Mouse (Mus musculus) liver, adult 2 months (tissue): ENCODE results near the gene Mosmo.

Experiments
- CTCF ChIP-seq: fragments of 200-500 bp; IDR thresholded peaks from 2 replicates; pipeline ENCODE4 v1.5.1; 2011; ENCODE audit warnings: low read depth, low read length, control low read depth
- POLR2A ChIP-seq: fragments of 200-500 bp; IDR thresholded peaks from 2 replicates; pipeline ENCODE4 v1.6.1; 2011; ENCODE audit warnings: low read length, control low read depth; ENCODE audit not compliant: insufficient read depth; ENCODE audit errors: extremely low read depth

GRCm38 (mm10) chr7:120746821-120747220, 69.4 kb downstream of the Mosmo start:
- no peak for TF ChIP-seq CTCF
- TF ChIP-seq POLR2A = no peak
